Mouse (Mus musculus) small intestine, adult 2 months (tissue): ENCODE results near the gene Olfr1141. TPM values are rescaled to one million over a fixed set of nuclear protein-coding genes. Genes with fewer than 3 reads are reported as not detected.

Source experiments
- H3K27ac ChIP-seq: fragments of 200-500 bp; 2 replicates; pipeline ENCODE4 v1.5.1; 2012; ENCODE audit warnings: low read depth, low read length, control low read depth, inconsistent platforms; ENCODE audit not compliant: insufficient read depth
- H3K27me3 ChIP-seq: fragments of 200-500 bp; 2 replicates; pipeline ENCODE4 v1.6.1; 2012; ENCODE audit warnings: mild to moderate bottlenecking, moderate library complexity, low read length, inconsistent platforms; ENCODE audit not compliant: control insufficient read depth, insufficient read depth
- H3K36me3 ChIP-seq: fragments of 200-500 bp; 2 replicates; pipeline ENCODE4 v1.6.1; 2012; ENCODE audit warnings: mild to moderate bottlenecking, low read length, control low read depth, inconsistent platforms; ENCODE audit not compliant: control insufficient read depth, insufficient read depth
- H3K4me1 ChIP-seq: fragments of 200-500 bp; 2 replicates; pipeline ENCODE4 v1.6.1; 2012; ENCODE audit warnings: low read length, inconsistent platforms, mixed read lengths; ENCODE audit not compliant: control insufficient read depth, insufficient read depth, insufficient read length
- H3K4me3 ChIP-seq: fragments of 200-500 bp; 2 replicates; pipeline ENCODE4 v1.5.1; 2012; ENCODE audit warnings: low read depth, mild to moderate bottlenecking, control low read depth, inconsistent platforms, low read length, moderate library complexity
- CTCF ChIP-seq: fragments of 200-500 bp; IDR thresholded peaks from 2 replicates; pipeline ENCODE4 v1.5.1; 2012; ENCODE audit warnings: low read depth, mild to moderate bottlenecking, control low read depth, inconsistent platforms, low read length, moderate library complexity, mixed read lengths; ENCODE audit not compliant: insufficient replicate concordance, insufficient read length; ENCODE audit errors: extremely low read depth
- POLR2A ChIP-seq: fragments of 200-500 bp; IDR thresholded peaks from 2 replicates; pipeline ENCODE4 v1.6.1; 2012; ENCODE audit warnings: low read depth, mild to moderate bottlenecking, control low read depth, inconsistent platforms, low read length, moderate library complexity
- WGBS: fragments of 180-500 bp; shearing (Covaris S2); methylation state at CpG from one replicate; pipeline ENCODE4 v1.1.7; 2018; 5-methylcytosine and 5-hydroxymethylcytosine counted together
- polyA plus RNA-seq: library from polyadenylated mRNA; depleted of rRNA; stranded (reverse); fragments of >200 nt; gene quantifications from 2 replicates; pipeline ENCODE4 v1.2.3, GENCODE M21; 2012; rRNA removed

The Olfr1141 gene
- polyA plus RNA-seq, result not detected in 2 replicates

DNA sequence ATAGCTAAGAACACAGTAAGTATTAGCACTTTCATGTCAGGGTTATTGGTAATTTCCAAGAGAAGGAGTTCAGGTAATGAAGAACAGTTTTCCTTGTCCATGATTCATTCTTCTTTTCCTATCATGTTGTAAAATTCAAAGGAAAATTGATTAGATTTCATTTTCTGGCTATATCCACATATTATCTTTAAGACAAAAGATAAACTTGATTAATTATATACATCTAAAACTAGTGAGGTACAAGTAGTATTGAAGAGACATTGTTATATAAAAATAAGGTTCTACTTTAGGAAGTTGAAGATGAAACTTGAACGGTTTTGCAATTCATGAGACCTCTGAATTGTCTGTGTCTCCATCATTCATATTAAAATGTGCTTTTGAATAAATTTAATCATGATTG, at the start of gene Olfr1141:
TSS of gene Olfr1141 (minus strand) at position 101 of the 400 bp plus-strand sequence.
- 78% methylated on average over 1 of the region's 1 CpGs for WGBS
- H3K4me1 ChIP-seq, result no peaks in the 10 kb centered on the region
- no peak within 1 kb of the TSS for H3K27ac ChIP-seq
- no peak within 1 kb of the TSS for H3K4me3 ChIP-seq
- H3K27me3 ChIP-seq, result no peaks in the 10 kb centered on the region
- H3K36me3 ChIP-seq, result no peaks in the 10 kb centered on the region
- no peak for TF ChIP-seq POLR2A
- no peak for TF ChIP-seq CTCF

DNA sequence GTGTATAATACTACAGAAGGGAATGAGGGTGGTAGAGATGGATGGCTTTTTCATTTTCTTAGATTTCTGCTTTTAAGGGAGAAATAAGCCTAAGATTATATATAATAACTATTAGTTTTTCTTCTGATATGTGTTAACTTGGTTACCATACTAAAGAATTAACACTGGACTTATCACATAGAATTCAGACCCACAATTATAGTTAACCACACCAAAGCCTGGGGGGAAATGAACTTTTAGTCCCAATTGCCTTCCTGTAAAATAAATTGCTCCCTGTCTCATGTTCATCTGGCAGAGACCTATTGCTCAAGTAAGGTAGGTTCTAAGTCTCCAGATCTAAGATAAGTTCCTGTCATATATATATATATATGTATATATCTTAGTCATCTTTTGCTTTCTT, 46.5 kb upstream of the Olfr1141 start, which contains the start of gene Olfr1143:
TSS of gene Olfr1143 (plus strand) at position 301 of the 400 bp plus-strand sequence.
- Histone ChIP-seq H3K4me3 (no peak within 1 kb of the TSS), H3K4me1 (no peaks in the 10 kb centered on the region), H3K36me3 (no peaks in the 10 kb centered on the region), H3K27me3 (no peaks in the 10 kb centered on the region), H3K27ac (no peak within 1 kb of the TSS)
- TF ChIP-seq POLR2A (no peak), CTCF (no peak)

DNA sequence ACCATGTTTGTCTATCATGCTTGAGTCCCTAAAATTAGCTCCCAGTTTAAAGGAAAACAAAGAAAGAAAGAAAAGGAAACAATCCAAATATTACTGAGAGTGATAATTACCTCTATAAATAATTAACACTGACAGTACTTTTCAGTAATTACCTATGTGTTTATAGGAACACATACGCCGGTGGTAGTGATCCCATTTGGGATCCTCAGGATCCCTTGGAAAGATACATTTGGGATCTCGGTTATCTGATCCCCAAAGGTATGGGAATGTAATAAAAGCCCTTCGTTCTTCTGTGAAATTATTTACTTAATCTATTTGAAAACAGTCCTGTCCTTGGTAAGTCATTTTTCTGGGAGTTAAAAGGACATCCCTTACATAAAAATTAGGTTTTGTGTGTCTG, 25.4 kb upstream of the Olfr1141 start, which contains the start of gene Olfr152:
TSS of gene Olfr152 (plus strand) at position 301 of the 400 bp plus-strand sequence.
- H3K36me3 ChIP-seq, result no peaks in the 10 kb centered on the region
- TF ChIP-seq CTCF (no peak), POLR2A (no peak)

DNA sequence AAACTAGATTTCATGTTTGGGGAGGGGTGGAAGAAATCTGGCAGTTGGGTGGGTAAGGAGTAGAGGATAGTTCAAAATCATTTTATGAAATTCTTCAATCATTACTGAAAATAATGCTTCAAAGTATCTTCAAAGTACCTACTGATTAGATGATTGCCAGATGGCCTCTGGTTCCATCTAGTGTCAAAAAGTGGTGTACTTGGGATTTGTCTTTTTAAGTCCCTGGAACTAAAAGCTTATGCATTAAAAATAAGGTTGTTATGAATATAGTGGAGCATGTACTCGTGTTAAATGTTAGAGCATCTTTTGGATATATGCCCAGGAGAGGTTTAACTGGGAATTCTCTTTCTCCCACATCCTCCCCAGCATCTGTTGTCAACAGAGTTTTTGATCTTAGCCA, 22.4 kb upstream of the Olfr1141 start:
- no peak for TF ChIP-seq CTCF
- TF ChIP-seq POLR2A, result no peak
- H3K27me3 ChIP-seq, result no peaks in the 10 kb centered on the region
- no peaks in the 10 kb centered on the region for H3K4me1 ChIP-seq
- H3K27ac ChIP-seq, result no peak overlapping the region
- H3K36me3 ChIP-seq, result no peaks in the 10 kb centered on the region
- H3K4me3 ChIP-seq, result no peak overlapping the region
- WGBS, result 28% methylated on average over 1 of the region's 1 CpGs

More for the DNA sequence above, 25.4 kb upstream of the Olfr1141 start, which contains the start of gene Olfr152:
- Histone ChIP-seq H3K4me3 (no peak within 1 kb of the TSS), H3K4me1 (no peaks in the 10 kb centered on the region), H3K27ac (no peak within 1 kb of the TSS), H3K27me3 (no peaks in the 10 kb centered on the region)
- 71% methylated on average over 4 of the region's 4 CpGs for WGBS

DNA sequence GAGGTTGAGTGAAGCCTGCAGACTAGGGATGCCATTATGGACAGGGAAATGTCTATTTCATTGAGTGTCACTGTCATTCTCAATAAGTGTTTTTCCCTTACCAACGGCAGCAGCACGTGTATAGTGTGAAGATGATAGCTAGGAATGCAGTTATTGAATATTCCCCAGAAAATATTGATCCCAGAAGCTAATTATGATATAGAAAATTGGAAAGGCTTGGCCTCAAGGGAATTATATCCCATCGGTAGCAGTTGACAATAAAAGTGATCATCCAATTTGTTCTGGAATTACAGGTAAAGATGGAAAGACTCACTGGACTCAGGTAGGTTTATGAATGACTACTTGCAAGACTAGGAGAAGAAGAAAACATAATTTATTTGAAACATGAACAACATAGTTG, 10.3 kb downstream of the Olfr1141 start, which contains the start of gene Olfr1140:
TSS of gene Olfr1140 (plus strand) at position 301 of the 400 bp plus-strand sequence.
- Histone ChIP-seq H3K4me1 (no peaks in the 10 kb centered on the region), H3K4me3 (no peak within 1 kb of the TSS), H3K27me3 (no peaks in the 10 kb centered on the region), H3K36me3 (no peaks in the 10 kb centered on the region), H3K27ac (no peak within 1 kb of the TSS)
- TF ChIP-seq CTCF (no peak), POLR2A (no peak)
- WGBS, result 65% methylated on average over 3 of the region's 3 CpGs

DNA sequence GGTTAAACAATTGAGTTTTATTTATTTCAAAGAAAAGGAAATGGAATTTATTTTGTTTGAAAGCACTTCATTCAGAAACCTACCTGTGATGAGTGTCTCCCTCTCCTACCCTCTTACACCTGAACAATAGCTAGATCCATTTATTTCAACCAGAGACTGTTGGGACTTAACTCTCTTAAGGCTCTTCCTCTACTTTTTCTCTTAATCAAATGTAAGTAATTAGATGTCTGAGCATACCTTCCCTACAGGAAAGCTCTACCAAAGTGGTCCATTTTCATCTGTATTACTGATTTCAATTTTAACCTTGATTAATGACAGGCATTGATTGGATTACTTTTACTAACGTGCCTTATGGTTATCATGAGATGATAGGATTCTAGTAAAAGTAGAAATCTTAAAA, 13.9 kb downstream of the Olfr1141 start, which contains the start of gene Olfr1138:
TSS of gene Olfr1138 (minus strand) at position 101 of the 400 bp plus-strand sequence.
- H3K27me3 ChIP-seq, result no peaks in the 10 kb centered on the region
- H3K4me3 ChIP-seq, result no peak within 1 kb of the TSS
- H3K4me1 ChIP-seq, result no peaks in the 10 kb centered on the region
- no peaks in the 10 kb centered on the region for H3K36me3 ChIP-seq
- no peak for TF ChIP-seq POLR2A
- no peak for TF ChIP-seq CTCF
- no peak within 1 kb of the TSS for H3K27ac ChIP-seq
- 74% methylated on average over 1 of the region's 1 CpGs for WGBS

DNA sequence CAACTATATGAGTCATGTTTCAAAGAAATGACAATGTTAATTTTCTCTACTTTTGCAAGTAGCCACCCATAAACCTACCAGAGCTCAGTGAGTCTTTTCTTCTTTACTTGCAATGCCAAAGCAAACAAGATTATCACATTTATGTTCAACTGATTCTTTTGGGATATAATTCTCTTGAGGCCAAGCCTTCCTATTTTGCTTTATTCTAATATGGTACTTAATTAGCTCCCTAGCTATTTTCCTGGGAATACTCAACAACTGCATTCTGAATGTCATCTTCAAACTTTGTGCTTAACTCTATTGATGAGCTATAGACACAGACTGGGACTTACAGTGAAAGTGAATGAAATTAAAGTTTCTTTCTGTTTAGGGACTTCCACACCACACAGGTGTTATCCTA, 40.7 kb downstream of the Olfr1141 start, which contains the start of gene Olfr1137:
TSS of gene Olfr1137 (minus strand) at position 101 of the 400 bp plus-strand sequence.
- TF ChIP-seq CTCF (no peak), POLR2A (no peak)
- Histone ChIP-seq H3K27ac (no peak within 1 kb of the TSS), H3K4me1 (no peaks in the 10 kb centered on the region), H3K27me3 (no peaks in the 10 kb centered on the region), H3K4me3 (no peak within 1 kb of the TSS), H3K36me3 (no peaks in the 10 kb centered on the region)

Other genes starting within 250 kb of the Olfr1141 start
- not detected in 2 replicates for gene Pramel6, start 247.4 kb downstream of the Olfr1141 start, polyA plus RNA-seq
- not detected in 2 replicates for gene Olfr153, start 222.2 kb downstream of the Olfr1141 start, polyA plus RNA-seq
- gene Olfr1128, start 208.4 kb downstream of the Olfr1141 start, polyA plus RNA-seq, result not detected in 2 replicates
- not detected in 2 replicates for gene Olfr1129, start 180.1 kb downstream of the Olfr1141 start, polyA plus RNA-seq
- gene Olfr1130, start 147.8 kb downstream of the Olfr1141 start, polyA plus RNA-seq, result not detected in 2 replicates
- not detected in 2 replicates for gene Olfr1131, start 126.9 kb downstream of the Olfr1141 start, polyA plus RNA-seq
- gene Olfr1132, start 116.5 kb downstream of the Olfr1141 start, polyA plus RNA-seq, result not detected in 2 replicates
- not detected in 2 replicates for gene Olfr1133, start 106.6 kb downstream of the Olfr1141 start, polyA plus RNA-seq
- gene Olfr1134, start 95.5 kb downstream of the Olfr1141 start, polyA plus RNA-seq, result not detected in 2 replicates
- gene Olfr1135, start 80.3 kb downstream of the Olfr1141 start, polyA plus RNA-seq, result not detected in 2 replicates
- not detected in 2 replicates for gene Olfr1136, start 60.0 kb downstream of the Olfr1141 start, polyA plus RNA-seq
- not detected in 2 replicates for gene Olfr1137, start 40.8 kb downstream of the Olfr1141 start, polyA plus RNA-seq
- gene Olfr1138, start 14.0 kb downstream of the Olfr1141 start, polyA plus RNA-seq, result not detected in 2 replicates
- gene Olfr1140, start 10.2 kb downstream of the Olfr1141 start, polyA plus RNA-seq, result not detected in 2 replicates
- gene Olfr152, start 25.5 kb upstream of the Olfr1141 start, polyA plus RNA-seq, result not detected in 2 replicates
- gene Olfr1143, start 46.6 kb upstream of the Olfr1141 start, polyA plus RNA-seq, result not detected in 2 replicates
- not detected in 2 replicates for gene Olfr1145, start 55.8 kb upstream of the Olfr1141 start, polyA plus RNA-seq
- not detected in 2 replicates for gene Olfr1148, start 76.5 kb upstream of the Olfr1141 start, polyA plus RNA-seq
- gene Olfr1150-ps1, start 90.0 kb upstream of the Olfr1141 start, polyA plus RNA-seq, result not detected in 2 replicates
- not detected in 2 replicates for gene Olfr1151, start 101.9 kb upstream of the Olfr1141 start, polyA plus RNA-seq
- not detected in 2 replicates for gene Olfr1152, start 112.5 kb upstream of the Olfr1141 start, polyA plus RNA-seq
- not detected in 2 replicates for gene Olfr1153, start 141.0 kb upstream of the Olfr1141 start, polyA plus RNA-seq
- not detected in 2 replicates for gene Olfr1154, start 151.2 kb upstream of the Olfr1141 start, polyA plus RNA-seq
- not detected in 2 replicates for gene Olfr1155, start 191.1 kb upstream of the Olfr1141 start, polyA plus RNA-seq
- gene Olfr1156, start 199.1 kb upstream of the Olfr1141 start, polyA plus RNA-seq, result not detected in 2 replicates
- not detected in 2 replicates for gene Olfr1157, start 214.3 kb upstream of the Olfr1141 start, polyA plus RNA-seq
- not detected in 2 replicates for gene Olfr74, start 220.7 kb upstream of the Olfr1141 start, polyA plus RNA-seq
- gene Olfr1158, start 236.1 kb upstream of the Olfr1141 start, polyA plus RNA-seq, result not detected in 2 replicates